Mouse (Mus musculus): Measurements from ENCODE around the gene Gabarap. TPM values are rescaled to one million over a fixed set of nuclear protein-coding genes. Genes with fewer than 3 reads are reported as not detected.

The Gabarap gene
- polyA plus RNA-seq, 1 experiment from 2014 or later: 455 TPM

DNA sequence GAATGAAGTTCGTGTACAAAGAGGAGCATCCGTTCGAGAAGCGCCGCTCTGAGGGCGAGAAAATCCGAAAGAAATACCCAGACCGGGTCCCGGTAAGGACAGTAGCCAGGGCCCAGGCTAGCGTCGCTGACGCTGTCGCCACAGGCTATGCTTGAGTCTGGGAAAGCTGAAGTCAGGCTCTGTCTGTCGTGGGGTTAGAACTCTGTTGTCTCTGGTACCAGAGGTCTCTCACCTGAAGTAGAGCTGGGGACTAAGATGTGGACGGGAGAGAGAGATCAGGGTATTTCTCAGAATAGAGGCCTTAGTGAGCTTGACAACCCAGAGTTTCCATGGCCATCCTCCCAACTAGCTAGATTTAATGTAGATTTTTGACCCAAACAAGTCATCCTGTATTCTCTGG, 768 bp downstream of the Gabarap start:
- peak overlapping the region; percentile 72 for H3K4me3 ChIP-seq
- peak overlapping the region; percentile 81 for H3K9ac ChIP-seq
- no peaks in the 10 kb centered on the region for H3K27me3 ChIP-seq
- no peaks in the 10 kb centered on the region for H3K9me3 ChIP-seq (replicated peaks)
- H3K4me1 ChIP-seq (replicated peaks): peaks cover 27% of the 10 kb centered on the region
- no peak for ATAC-seq (replicated peaks; ENCODE audit: insufficient number of reproducible peaks, insufficient read depth, low FRiP score, low read depth)
- H3K36me3 ChIP-seq: peaks cover 48% of the 10 kb centered on the region
- WGBS: under 1% methylated on average over 15 of the region's 15 CpGs
- peak overlapping the region; percentile 80 for H3K4me2 ChIP-seq
- H3K27ac ChIP-seq: peak overlapping the region; percentile 96

DNA sequence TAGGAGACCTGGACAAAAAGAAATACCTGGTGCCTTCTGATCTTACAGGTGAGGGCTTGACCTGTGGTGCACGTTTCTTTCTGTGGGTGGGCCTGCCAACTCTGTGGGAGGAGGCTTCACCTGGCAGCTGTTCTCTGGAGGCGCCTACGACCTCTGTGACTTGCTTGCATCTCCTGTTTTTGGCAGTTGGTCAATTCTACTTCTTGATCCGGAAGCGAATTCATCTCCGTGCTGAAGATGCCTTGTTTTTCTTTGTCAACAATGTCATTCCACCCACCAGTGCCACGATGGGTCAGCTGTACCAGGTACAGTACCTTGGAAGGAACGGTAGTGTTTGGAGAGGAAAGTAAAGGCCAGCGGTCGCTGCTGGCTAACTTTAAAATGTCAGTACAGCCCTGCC, 1.5 kb downstream of the Gabarap start:
- peak overlapping the region; percentile 81; the same call in 1 of the 2 replicates for H3K9ac ChIP-seq
- H3K4me3 ChIP-seq: peak overlapping the region; percentile 72
- no peak overlapping the region for H3K27ac ChIP-seq
- H3K36me3 ChIP-seq: peaks cover 41% of the 10 kb centered on the region
- H3K4me2 ChIP-seq: peak overlapping the region; percentile 80
- H3K9me3 ChIP-seq (replicated peaks): no peaks in the 10 kb centered on the region
- H3K27me3 ChIP-seq: no peaks in the 10 kb centered on the region
- peaks cover 28% of the 10 kb centered on the region for H3K4me1 ChIP-seq (replicated peaks)
- no peak for ATAC-seq (replicated peaks; ENCODE audit: insufficient number of reproducible peaks, insufficient read depth, low FRiP score, low read depth)
- 72% methylated on average over 10 of the region's 10 CpGs for WGBS

GRCm38 (mm10) chr11:69992932-69993331, 2.0 kb downstream of the Gabarap start:
- Histone ChIP-seq H3K27ac (no peak overlapping the region), H3K4me3 (peak overlapping the region; percentile 72), H3K9me3 (replicated peaks) (no peaks in the 10 kb centered on the region), H3K36me3 (peaks cover 37% of the 10 kb centered on the region), H3K4me2 (peak overlapping the region; percentile 80), H3K9ac (0 out of 2 replicates have a peak overlapping the region, but pooled peaks have one; percentile 81), H3K4me1 (replicated peaks) (peaks cover 34% of the 10 kb centered on the region), H3K27me3 (no peaks in the 10 kb centered on the region)
- WGBS: 84% methylated on average over 3 of the region's 3 CpGs
- no peak for ATAC-seq (replicated peaks; ENCODE audit: insufficient number of reproducible peaks, insufficient read depth, low FRiP score, low read depth)

DNA sequence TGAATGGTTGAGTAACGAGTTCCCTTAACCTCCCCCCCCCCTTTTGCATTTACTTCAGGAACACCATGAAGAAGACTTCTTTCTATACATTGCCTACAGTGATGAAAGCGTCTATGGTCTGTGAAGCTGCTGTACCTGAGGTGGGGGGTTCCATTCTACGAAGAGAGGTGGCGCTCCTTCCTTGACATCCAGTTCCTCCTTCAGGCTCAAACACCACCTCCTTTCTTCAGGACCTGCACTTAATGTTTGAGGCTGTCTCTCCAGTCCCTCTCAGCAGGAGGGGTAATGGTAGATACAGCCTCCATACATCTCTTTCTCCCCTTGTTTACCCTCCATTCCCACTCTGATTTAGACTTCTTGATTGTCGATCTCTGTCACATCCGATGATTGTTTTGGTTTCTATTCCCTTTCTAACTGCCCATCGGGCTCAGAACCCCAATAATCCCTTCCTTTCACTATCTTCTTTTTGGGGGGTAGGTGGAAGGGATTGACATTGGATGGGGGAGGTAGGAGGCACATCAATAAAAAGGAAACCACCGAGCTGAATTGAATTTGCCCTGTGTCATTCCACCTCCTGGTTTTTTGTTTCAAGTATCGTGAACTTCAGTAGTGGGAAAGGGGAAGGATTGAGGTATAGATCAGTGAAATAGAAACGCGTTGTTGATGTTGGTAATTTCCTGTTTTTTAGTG, 3.6 kb downstream of the Gabarap start:
- Histone ChIP-seq H3K4me2 (peak overlapping the region; percentile 65), H3K36me3 (peaks cover 37% of the 10 kb centered on the region), H3K9me3 (replicated peaks) (no peaks in the 10 kb centered on the region), H3K27me3 (no peaks in the 10 kb centered on the region), H3K9ac (no peak overlapping the region), H3K27ac (no peak overlapping the region), H3K4me3 (peak overlapping the region; percentile 96; the same call in 1 of the 2 replicates), H3K4me1 (replicated peaks) (peaks cover 44% of the 10 kb centered on the region)
- no peak for ATAC-seq (replicated peaks; ENCODE audit: insufficient number of reproducible peaks, insufficient read depth, low FRiP score, low read depth)
- WGBS: 87% methylated on average over 11 of the region's 11 CpGs

DNA sequence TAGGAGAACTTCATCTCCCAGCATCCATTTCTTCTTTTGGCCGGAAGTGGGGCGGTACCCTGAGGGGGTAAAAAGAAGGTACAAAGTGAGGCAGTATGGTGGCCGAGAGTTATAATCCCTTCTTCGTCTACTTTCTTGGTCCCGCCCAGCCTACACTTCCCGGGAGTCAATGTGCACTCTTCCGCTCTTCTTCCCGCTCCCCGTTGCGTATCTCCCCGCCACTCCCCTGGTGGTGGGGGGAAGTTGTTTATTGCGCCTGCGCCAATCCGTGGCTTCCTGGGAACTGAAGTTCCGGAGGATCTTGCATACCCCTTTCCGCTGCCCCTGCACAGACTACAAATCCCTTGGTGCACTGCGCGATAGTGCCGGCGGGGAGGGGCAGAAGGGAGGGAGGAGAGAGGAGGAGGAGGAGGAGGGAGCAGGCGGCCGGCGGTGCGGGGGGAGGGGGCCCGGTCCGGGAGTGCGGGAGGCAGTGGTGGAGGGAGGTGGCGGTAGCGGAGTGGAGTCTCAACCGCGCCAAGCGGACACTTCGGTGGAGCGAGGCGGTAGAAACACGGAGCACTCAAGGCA, 4.5 kb downstream of the Gabarap start, which contains the start of gene Phf23:
Gene Phf23 (plus strand): TSS at position 387 of the 570 bp plus-strand sequence.
- WGBS: under 1% methylated on average over 36 of the region's 36 CpGs
- Histone ChIP-seq H3K9me3 (replicated peaks) (no peaks in the 10 kb centered on the region), H3K4me1 (replicated peaks) (peaks cover 40% of the 10 kb centered on the region), H3K27me3 (no peaks in the 10 kb centered on the region), H3K27ac (peak within 1 kb of the TSS; percentile 99), H3K9ac (peak within 1 kb of the TSS; percentile 99), H3K4me2 (peak within 1 kb of the TSS; percentile 65), H3K4me3 (peak within 1 kb of the TSS; percentile 96), H3K36me3 (peaks cover 31% of the 10 kb centered on the region)
- peak; percentile 72 for ATAC-seq (replicated peaks; ENCODE audit: insufficient number of reproducible peaks, insufficient read depth, low FRiP score, low read depth)

- Histone ChIP-seq H3K4me3 (peak overlapping the region; percentile 96), H3K4me2 (peak overlapping the region; percentile 65), H3K36me3 (peaks cover 31% of the 10 kb centered on the region), H3K9me3 (replicated peaks) (no peaks in the 10 kb centered on the region), H3K27ac (peak overlapping the region; percentile 99), H3K27me3 (no peaks in the 10 kb centered on the region), H3K9ac (peak overlapping the region; percentile 99), H3K4me1 (replicated peaks) (peaks cover 42% of the 10 kb centered on the region)
- under 1% methylated on average over 66 of the region's 66 CpGs for WGBS
- ATAC-seq (replicated peaks; ENCODE audit: insufficient number of reproducible peaks, insufficient read depth, low FRiP score, low read depth): peak; percentile 0
These were observed 5.5 kb downstream of the Gabarap start for GRCm38 (mm10) chr11:69996161-69997061.

GRCm38 (mm10) chr11:69997070-69997509, 6.1 kb downstream of the Gabarap start:
- WGBS: 2% methylated on average over 20 of the region's 44 CpGs
- ATAC-seq (replicated peaks; ENCODE audit: insufficient number of reproducible peaks, insufficient read depth, low FRiP score, low read depth): peak; percentile 61
- no peaks in the 10 kb centered on the region for H3K27me3 ChIP-seq
- H3K9ac ChIP-seq: peak overlapping the region; percentile 99
- peak overlapping the region; percentile 99 for H3K27ac ChIP-seq
- peak overlapping the region; percentile 65 for H3K4me2 ChIP-seq
- H3K36me3 ChIP-seq: peaks cover 31% of the 10 kb centered on the region
- H3K4me1 ChIP-seq (replicated peaks): peaks cover 48% of the 10 kb centered on the region
- H3K9me3 ChIP-seq (replicated peaks): no peaks in the 10 kb centered on the region
- H3K4me3 ChIP-seq: peak overlapping the region; percentile 96

GRCm38 (mm10) chr11:69998567-69999491, 7.9 kb downstream of the Gabarap start:
- ATAC-seq (replicated peaks; ENCODE audit: insufficient number of reproducible peaks, insufficient read depth, low FRiP score, low read depth): no peak
- WGBS: 88% methylated on average over 27 of the region's 27 CpGs
- Histone ChIP-seq H3K4me3 (0 out of 2 replicates have a peak overlapping the region, but pooled peaks have one; percentile 96), H3K36me3 (peaks cover 28% of the 10 kb centered on the region), H3K27ac (no peak overlapping the region), H3K27me3 (no peaks in the 10 kb centered on the region), H3K9ac (no peak overlapping the region), H3K4me1 (replicated peaks) (peaks cover 56% of the 10 kb centered on the region), H3K9me3 (replicated peaks) (no peaks in the 10 kb centered on the region), H3K4me2 (no peak overlapping the region)

DNA sequence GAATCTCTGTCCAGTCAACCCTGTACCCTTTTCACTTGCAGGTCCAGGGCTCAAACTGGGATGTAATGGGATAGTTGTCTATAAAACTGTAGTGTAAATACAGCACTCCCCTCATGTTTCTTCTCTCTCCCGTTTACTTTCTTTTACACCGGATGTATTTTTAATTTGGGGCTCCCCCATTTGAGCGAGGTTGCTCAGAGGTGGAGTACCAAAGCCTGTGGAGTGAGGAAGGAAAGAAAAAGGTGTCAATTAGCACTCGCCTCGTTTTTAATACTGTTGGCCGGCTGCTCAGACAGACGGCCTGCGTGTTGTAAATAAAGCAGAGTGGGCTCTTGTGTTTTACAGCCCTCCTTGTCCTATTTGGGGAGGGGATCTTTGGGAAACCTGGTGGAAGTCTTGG, 8.7 kb downstream of the Gabarap start:
- Histone ChIP-seq H3K4me3 (0 out of 2 replicates have a peak overlapping the region, but pooled peaks have one; percentile 81), H3K27ac (peak overlapping the region; percentile 96), H3K9me3 (replicated peaks) (no peaks in the 10 kb centered on the region), H3K4me1 (replicated peaks) (peaks cover 53% of the 10 kb centered on the region), H3K9ac (no peak overlapping the region), H3K36me3 (peaks cover 19% of the 10 kb centered on the region), H3K4me2 (no peak overlapping the region; the same call in 1 of the 2 replicates), H3K27me3 (no peaks in the 10 kb centered on the region)
- no peak for ATAC-seq (replicated peaks; ENCODE audit: insufficient number of reproducible peaks, insufficient read depth, low FRiP score, low read depth)
- WGBS: 80% methylated on average over 8 of the region's 8 CpGs

- Histone ChIP-seq H3K9ac (peak within 1 kb of the TSS; percentile 90), H3K9me3 (replicated peaks) (no peaks in the 10 kb centered on the region), H3K4me3 (peak within 1 kb of the TSS; percentile 81), H3K4me2 (peak within 1 kb of the TSS; percentile 86), H3K36me3 (peaks cover 23% of the 10 kb centered on the region), H3K27me3 (no peaks in the 10 kb centered on the region), H3K4me1 (replicated peaks) (peaks cover 51% of the 10 kb centered on the region), H3K27ac (peak within 1 kb of the TSS; percentile 96)
- ATAC-seq (replicated peaks; ENCODE audit: insufficient number of reproducible peaks, insufficient read depth, low FRiP score, low read depth): peak; percentile 53
- under 1% methylated on average over 46 of the region's 48 CpGs for WGBS
These were observed 9.5 kb downstream of the Gabarap start, which contains the start of gene Dvl2 for GRCm38 (mm10) chr11:70000396-70000898. Gene Dvl2, plus strand, starts transcription at chr11:70000595.

Data from heart, embryonic 15.5 days (tissue).